Mouse (Mus musculus) lung, embryonic 15.5 days (tissue): ENCODE data around the gene Eloa. TPM values are rescaled to one million over a fixed set of nuclear protein-coding genes. Genes with fewer than 3 reads are reported as not detected.

ENCODE experiments used
- ATAC-seq: fragments of 200-750 bp; cut with Nextera tagmentation; 2 replicates; pipeline ENCODE4 v1.8.0; 2017; ENCODE audit warnings: moderate number of reproducible peaks, borderline replicate concordance; ENCODE audit not compliant: low FRiP score, low TSS enrichment; ENCODE audit errors: extremely low read depth
- H3K27ac ChIP-seq: fragments of 300-500 bp; sonication (generic); 2 replicates; pipeline ENCODE4 v1.5.1; 2015; ENCODE audit warnings: moderate library complexity, mild to moderate bottlenecking, inconsistent platforms
- H3K27me3 ChIP-seq: fragments of 300-500 bp; sonication (generic); 2 replicates; pipeline ENCODE4 v1.6.1; 2015; ENCODE audit warnings: inconsistent platforms
- H3K36me3 ChIP-seq: fragments of 300-500 bp; sonication (generic); 2 replicates; pipeline ENCODE4 v1.6.1; 2015; ENCODE audit warnings: inconsistent platforms
- H3K4me1 ChIP-seq: fragments of 300-500 bp; sonication (generic); 2 replicates; pipeline ENCODE4 v1.6.1; 2015; ENCODE audit warnings: inconsistent platforms
- H3K4me2 ChIP-seq: fragments of 300-500 bp; sonication (generic); 2 replicates; pipeline ENCODE4 v1.6.1; 2015; ENCODE audit warnings: inconsistent platforms, mild to moderate bottlenecking, moderate library complexity
- H3K4me3 ChIP-seq: fragments of 300-500 bp; sonication (generic); 2 replicates; pipeline ENCODE4 v1.5.1; 2015; ENCODE audit warnings: mild to moderate bottlenecking, inconsistent platforms
- H3K9ac ChIP-seq: fragments of 300-500 bp; sonication (generic); 2 replicates; pipeline ENCODE4 v1.6.1; 2015; ENCODE audit warnings: inconsistent platforms
- H3K9me3 ChIP-seq: fragments of 300-500 bp; sonication (generic); 2 replicates; pipeline ENCODE4 v1.6.1; 2016; ENCODE audit warnings: inconsistent platforms
- WGBS: fragments of 180-500 bp; shearing (Covaris S2); methylation state at CpG from one replicate; pipeline ENCODE4 v1.1.7; 2015; 5-methylcytosine and 5-hydroxymethylcytosine counted together
- polyA plus RNA-seq: library from polyadenylated mRNA; unstranded; fragments of >200 nt; fragmentation: Nextera tagmentation; extraction: Ambion mirVana; gene quantifications from 2 replicates; pipeline ENCODE4 v1.2.1, GENCODE M21; 2015

Eloa gene
- polyA plus RNA-seq, 1 experiment from 2014 or later = 38.3 TPM

DNA sequence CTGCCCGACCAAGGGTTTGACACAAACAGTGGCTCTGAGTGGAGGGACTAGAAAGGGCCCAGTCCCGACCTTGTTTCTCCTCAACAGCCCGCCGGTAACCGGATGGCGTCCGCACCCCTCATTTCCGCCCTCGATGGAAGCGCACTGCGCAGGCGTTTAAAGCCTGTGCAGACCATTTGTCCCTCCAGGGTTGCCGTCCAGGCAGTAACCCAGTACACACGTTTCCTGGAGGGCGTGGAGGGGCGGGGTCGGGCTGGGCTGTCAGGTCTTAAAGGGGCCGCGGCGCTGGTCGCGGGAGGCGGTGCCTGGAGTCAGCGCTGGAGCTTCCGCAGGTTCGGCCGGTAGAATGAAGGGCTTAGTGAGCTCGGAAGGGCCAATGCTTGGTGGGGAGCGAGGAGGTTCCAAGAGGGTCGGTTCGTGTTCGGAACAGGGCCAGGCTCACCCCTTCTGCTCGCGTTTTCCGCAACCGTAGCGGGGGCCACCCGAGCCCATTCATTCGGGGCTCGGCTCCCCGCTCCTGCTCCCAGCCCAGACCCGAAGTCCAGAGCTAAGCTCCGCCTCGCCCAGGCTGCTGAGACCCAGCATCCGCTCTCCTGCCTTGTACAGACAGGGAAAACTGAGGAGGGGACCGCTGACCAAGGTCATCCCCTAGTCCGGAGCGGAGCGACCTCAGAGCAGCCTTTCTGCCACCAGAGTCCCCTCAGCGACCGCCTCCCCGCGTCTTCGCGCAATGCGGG is 57.9 kb downstream of the Eloa start, which contains the start of gene Gale:
TSS of gene Gale (plus strand) at position 271 of the 737 bp plus-strand sequence.
- peak; percentile 91 for ATAC-seq

DNA sequence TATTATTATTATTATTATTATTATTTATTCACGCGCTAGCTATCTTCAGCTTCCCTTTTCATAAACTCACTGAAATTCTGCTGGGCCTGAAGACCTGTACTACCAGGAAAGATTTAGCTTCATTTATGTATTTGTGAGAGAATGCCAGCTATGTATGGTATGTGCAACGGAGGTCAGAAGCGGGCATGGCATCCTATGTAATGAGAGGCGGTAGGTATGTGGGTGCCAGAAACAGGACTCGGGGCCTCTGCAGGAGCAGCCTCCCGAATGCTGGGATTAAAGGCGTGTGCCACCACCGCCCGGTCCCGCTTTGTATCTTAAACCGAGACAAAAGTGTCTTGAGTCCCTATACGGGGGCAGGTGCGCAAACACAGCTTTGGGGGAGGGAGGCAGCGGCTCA is 58.6 kb downstream of the Eloa start:
- WGBS = 5% methylated on average over 15 of the region's 15 CpGs
- H3K27ac ChIP-seq = peak overlapping the region; percentile 93
- H3K36me3 ChIP-seq = peaks cover 34% of the 10 kb centered on the region
- H3K9me3 ChIP-seq = no peaks in the 10 kb centered on the region
- peaks cover 17% of the 10 kb centered on the region for H3K4me1 ChIP-seq
- no peaks in the 10 kb centered on the region for H3K27me3 ChIP-seq
- ATAC-seq = peak; percentile 2; the same call in 1 of the 2 replicates
- peak overlapping the region; percentile 80 for H3K9ac ChIP-seq
- peak overlapping the region; percentile 89 for H3K4me3 ChIP-seq
- H3K4me2 ChIP-seq = peak overlapping the region; percentile 94

More for the DNA sequence above, 57.9 kb downstream of the Eloa start, which contains the start of gene Gale:
- peak within 1 kb of the TSS; percentile 93 for H3K27ac ChIP-seq
- peak within 1 kb of the TSS; percentile 94 for H3K4me2 ChIP-seq
- H3K9me3 ChIP-seq = no peaks in the 10 kb centered on the region
- H3K4me1 ChIP-seq = peaks cover 17% of the 10 kb centered on the region
- peaks cover 41% of the 10 kb centered on the region for H3K36me3 ChIP-seq
- under 1% methylated on average over 56 of the region's 56 CpGs for WGBS
- H3K4me3 ChIP-seq = peak within 1 kb of the TSS; percentile 89
- no peaks in the 10 kb centered on the region for H3K27me3 ChIP-seq
- peak within 1 kb of the TSS; percentile 80 for H3K9ac ChIP-seq

GRCm38 (mm10) chr4:135962198-135962597 is 59.4 kb downstream of the Eloa start:
- Histone ChIP-seq H3K27me3 (no peaks in the 10 kb centered on the region), H3K9ac (no peak overlapping the region), H3K27ac (0 out of 2 replicates have a peak overlapping the region, but pooled peaks have one; percentile 93), H3K4me3 (0 out of 2 replicates have a peak overlapping the region, but pooled peaks have one; percentile 89), H3K4me1 (peaks cover 17% of the 10 kb centered on the region), H3K4me2 (peak overlapping the region; percentile 94; the same call in 1 of the 2 replicates), H3K9me3 (no peaks in the 10 kb centered on the region), H3K36me3 (peaks cover 27% of the 10 kb centered on the region)
- ATAC-seq = no peak
- 78% methylated on average over 7 of the region's 7 CpGs for WGBS

GRCm38 (mm10) chr4:135961709-135962108 is 59.9 kb downstream of the Eloa start:
- Histone ChIP-seq H3K4me2 (no peak overlapping the region), H3K9me3 (no peaks in the 10 kb centered on the region), H3K36me3 (peaks cover 22% of the 10 kb centered on the region), H3K27me3 (no peaks in the 10 kb centered on the region), H3K27ac (no peak overlapping the region), H3K4me1 (peaks cover 17% of the 10 kb centered on the region), H3K9ac (no peak overlapping the region), H3K4me3 (no peak overlapping the region)
- ATAC-seq = no peak
- WGBS = 87% methylated on average over 5 of the region's 5 CpGs

DNA sequence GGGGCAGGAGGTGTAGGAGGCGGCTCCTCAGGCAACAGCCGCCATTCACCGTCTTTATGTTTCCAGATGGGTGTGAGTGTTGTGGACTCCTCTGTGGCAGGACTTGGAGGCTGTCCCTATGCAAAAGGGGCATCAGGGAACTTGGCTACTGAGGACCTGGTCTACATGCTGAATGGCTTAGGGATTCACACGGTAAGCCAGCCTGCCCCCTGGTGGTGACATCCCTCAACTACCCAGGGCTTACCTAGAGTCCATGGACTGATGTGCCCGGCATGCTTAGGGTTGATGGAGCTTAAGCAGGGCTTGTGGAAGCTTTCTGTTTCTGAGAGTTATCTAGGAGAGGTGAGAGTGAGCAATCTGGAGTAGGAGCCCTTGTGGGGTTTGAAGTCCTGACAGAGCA is 60.8 kb downstream of the Eloa start:
- WGBS = 22% methylated on average over 5 of the region's 5 CpGs
- Histone ChIP-seq H3K4me2 (no peak overlapping the region), H3K9ac (no peak overlapping the region), H3K27me3 (no peaks in the 10 kb centered on the region), H3K36me3 (peaks cover 18% of the 10 kb centered on the region; the same call in 1 of the 2 replicates), H3K9me3 (no peaks in the 10 kb centered on the region), H3K4me1 (peaks cover 17% of the 10 kb centered on the region), H3K4me3 (no peak overlapping the region), H3K27ac (no peak overlapping the region)
- ATAC-seq = no peak

GRCm38 (mm10) chr4:135958354-135958753 is 63.2 kb downstream of the Eloa start:
- H3K4me3 ChIP-seq = no peak overlapping the region
- H3K9ac ChIP-seq = no peak overlapping the region
- no peak overlapping the region for H3K4me2 ChIP-seq
- no peak overlapping the region for H3K27ac ChIP-seq
- peaks cover 8% of the 10 kb centered on the region; the same call in 1 of the 2 replicates for H3K4me1 ChIP-seq
- H3K36me3 ChIP-seq = peaks cover 29% of the 10 kb centered on the region
- no peaks in the 10 kb centered on the region for H3K27me3 ChIP-seq
- no peak for ATAC-seq
- H3K9me3 ChIP-seq = no peaks in the 10 kb centered on the region
- WGBS = 46% methylated on average over 8 of the region's 8 CpGs

DNA sequence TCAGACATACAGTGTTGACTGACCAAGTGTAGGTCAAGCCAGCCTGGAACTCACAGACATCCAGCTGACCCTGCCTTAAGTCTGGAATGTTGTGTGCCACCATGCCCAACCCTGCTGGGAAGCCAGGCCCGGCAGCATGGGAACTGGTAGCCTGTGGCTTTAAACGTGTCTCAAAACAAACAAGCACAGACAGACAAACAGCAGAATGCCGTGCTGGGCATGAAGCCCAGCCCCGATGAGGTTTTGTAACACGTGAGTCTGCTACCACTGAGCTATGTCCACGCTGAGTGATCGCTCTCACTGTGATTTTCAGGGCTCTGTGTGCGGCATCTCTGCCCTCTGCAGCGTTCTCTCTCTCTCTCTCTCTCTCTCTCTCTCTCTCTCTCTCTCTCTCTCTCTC is 65.7 kb downstream of the Eloa start:
- H3K4me3 ChIP-seq = no peak overlapping the region
- peaks cover 46% of the 10 kb centered on the region for H3K36me3 ChIP-seq

DNA sequence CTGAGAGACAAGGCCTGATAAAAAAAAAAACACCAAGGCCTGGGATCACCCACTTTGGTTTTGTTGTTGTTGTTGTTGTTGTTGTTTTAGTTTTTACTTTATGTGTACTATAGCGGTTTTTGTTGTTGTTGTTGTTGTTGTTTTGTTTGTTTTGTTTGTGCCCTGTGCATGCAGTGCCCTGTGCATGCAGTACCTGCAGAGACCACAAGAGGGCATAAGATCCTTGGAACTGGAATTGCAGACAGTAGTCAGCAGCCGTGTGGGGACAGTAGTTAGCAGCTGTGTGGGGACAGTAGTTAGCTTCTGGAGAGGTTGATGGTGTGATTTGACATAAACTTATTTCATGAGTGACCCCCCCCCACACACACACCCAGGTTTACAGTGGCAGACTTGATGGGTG is 67.3 kb downstream of the Eloa start:
- Histone ChIP-seq H3K4me1 (peaks cover 9% of the 10 kb centered on the region; the same call in 1 of the 2 replicates), H3K36me3 (peaks cover 34% of the 10 kb centered on the region), H3K4me3 (no peak overlapping the region), H3K9me3 (no peaks in the 10 kb centered on the region), H3K27me3 (no peaks in the 10 kb centered on the region), H3K9ac (no peak overlapping the region), H3K4me2 (no peak overlapping the region), H3K27ac (no peak overlapping the region)
- WGBS = 15% methylated on average over 2 of the region's 2 CpGs
- no peak for ATAC-seq

More for the DNA sequence above, 65.7 kb downstream of the Eloa start:
- H3K9ac ChIP-seq = no peak overlapping the region
- no peaks in the 10 kb centered on the region for H3K4me1 ChIP-seq
- H3K27ac ChIP-seq = no peak overlapping the region
- ATAC-seq = no peak
- WGBS = 74% methylated on average over 9 of the region's 9 CpGs
- H3K4me2 ChIP-seq = no peak overlapping the region
- H3K9me3 ChIP-seq = no peaks in the 10 kb centered on the region
- no peaks in the 10 kb centered on the region for H3K27me3 ChIP-seq

Other genes with a start within 250 kb of the Eloa start
- gene Srsf10, start 166.0 kb downstream of the Eloa start, polyA plus RNA-seq = 265 and 267 TPM in 2 replicates
- gene Pnrc2, start 147.9 kb downstream of the Eloa start, polyA plus RNA-seq = 210 and 220 TPM in 2 replicates
- 0.80 and 0.82 TPM in 2 replicates for gene Cnr2, start 126.4 kb downstream of the Eloa start, polyA plus RNA-seq
- gene Fuca1, start 101.0 kb downstream of the Eloa start, polyA plus RNA-seq = 71.7 and 76.4 TPM in 2 replicates
- 76.1 TPM in 2 replicates for gene Hmgcl, start 75.3 kb downstream of the Eloa start, polyA plus RNA-seq
- gene Gale, start 58.0 kb downstream of the Eloa start, polyA plus RNA-seq = 38.2 and 40.5 TPM in 2 replicates
- 122 and 124 TPM in 2 replicates for gene Lypla2, start 49.1 kb downstream of the Eloa start, polyA plus RNA-seq
- 50.1 and 59.7 TPM in 2 replicates for gene Pithd1, start 34.5 kb downstream of the Eloa start, polyA plus RNA-seq
- 476 and 482 TPM in 2 replicates for gene Rpl11, start 31.7 kb upstream of the Eloa start, polyA plus RNA-seq
- gene Id3, start 121.7 kb upstream of the Eloa start, polyA plus RNA-seq = 498 and 529 TPM in 2 replicates
- 13.7 and 16.1 TPM in 2 replicates for gene E2f2, start 150.6 kb upstream of the Eloa start, polyA plus RNA-seq
- 6.5 and 8.1 TPM in 2 replicates for gene Asap3, start 184.6 kb upstream of the Eloa start, polyA plus RNA-seq
- 16.9 and 17.2 TPM in 2 replicates for gene Tcea3, start 226.0 kb upstream of the Eloa start, polyA plus RNA-seq